Mouse (Mus musculus): Measurements from ENCODE around the gene Ifih1.

Gene Ifih1

DNA sequence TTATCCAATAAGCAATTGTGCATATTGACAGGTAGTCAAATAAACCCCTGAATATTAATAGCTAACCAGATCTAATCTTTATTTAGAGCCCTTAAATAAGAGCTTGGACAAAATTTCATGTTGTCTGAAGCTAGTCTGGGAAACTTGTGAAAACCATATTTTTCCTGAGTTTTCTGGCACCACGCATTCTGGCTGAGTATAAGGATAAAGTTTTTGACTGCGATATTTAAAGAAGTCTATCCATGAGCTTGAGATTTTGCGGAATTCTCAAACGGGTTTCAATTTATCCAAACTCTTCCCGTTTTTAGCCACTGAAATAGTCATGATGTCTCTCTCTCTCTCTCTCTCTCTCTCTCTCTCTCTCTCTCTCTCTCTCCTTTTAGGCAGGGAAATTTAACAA is 98.0 kb downstream of the Ifih1 start:
- no peak for DNase-seq

Measured in spleen, adult 18-20 months (tissue).